Mouse (Mus musculus): ENCODE measurements around the gene Prnp.

Gene Prnp

DNA sequence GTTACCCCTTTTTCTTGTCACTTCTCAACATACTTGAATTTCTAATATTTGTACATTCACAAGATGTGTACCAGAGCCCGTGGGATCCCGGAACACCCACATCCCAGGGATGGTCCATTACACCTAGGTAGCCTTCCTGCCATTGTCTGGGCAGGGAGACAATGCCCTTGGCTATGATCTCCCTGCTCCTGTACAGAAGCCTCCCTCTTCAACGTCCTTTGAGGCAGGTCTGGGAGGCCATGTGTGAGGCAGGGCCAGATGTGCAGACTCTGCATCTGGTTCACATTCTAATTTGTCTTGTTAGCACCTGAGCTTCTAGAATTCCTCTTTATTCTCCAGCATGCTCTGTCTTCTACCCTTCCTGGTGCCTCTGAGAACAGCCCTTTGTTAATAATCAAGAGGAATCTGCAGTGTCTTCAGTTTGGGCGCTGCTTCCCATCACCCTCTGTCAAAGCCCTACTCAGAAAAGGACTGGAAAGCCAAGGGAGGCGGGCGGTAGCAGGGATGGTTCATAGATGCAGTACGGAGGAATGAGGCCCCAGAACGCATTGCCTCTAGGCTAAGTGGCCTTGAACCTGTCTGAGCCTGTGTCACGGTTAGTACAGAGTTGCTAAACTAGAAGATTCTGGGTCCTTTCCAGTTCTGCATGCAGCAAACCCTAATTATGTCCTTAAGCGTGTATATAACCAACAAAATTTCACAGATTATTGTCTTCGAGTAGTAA, 39.4 kb downstream of the Prnp start:
- DNase-seq (ENCODE audit: low spot score) = no peak

DNA sequence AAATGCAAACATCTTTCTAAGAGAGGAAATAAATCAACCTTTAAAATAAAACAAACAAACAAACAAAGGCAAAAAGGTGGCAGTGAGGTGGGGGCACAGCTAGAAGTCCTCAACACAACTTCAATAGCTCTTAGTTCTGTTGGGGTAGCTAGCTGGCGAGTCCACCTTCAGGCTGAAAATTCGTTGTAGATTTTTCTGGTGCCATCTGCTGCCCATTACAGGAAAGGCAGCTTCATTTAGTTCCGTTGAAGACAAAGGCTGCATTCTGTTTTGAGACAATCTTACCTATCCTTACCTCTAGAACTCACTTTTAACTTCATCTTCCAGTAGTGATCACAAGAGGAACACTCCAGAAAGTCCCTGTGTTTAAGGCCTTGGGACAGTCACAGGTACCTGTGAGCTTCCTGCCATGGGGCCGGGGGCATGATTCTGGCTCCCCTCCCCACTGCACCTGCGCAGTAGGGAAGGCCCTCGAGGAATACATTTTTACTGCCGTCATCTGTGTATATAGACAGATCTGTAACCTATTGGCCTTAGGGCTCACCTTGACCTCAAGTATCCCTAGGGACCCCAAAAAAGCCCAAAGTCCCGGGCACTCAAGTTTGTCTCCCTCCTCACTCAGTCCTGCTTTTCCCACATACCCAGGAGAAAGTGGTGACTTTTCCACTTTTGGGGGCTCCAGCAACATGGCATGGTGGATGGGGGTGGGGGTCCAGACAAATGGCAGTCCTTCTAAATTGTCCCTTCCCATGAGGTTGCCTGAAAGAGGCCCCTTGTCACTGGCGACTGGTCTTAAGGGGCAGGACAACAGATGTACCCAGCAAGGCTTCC, 40.3 kb downstream of the Prnp start:
- DNase-seq (ENCODE audit: low spot score) = no peak

DNA sequence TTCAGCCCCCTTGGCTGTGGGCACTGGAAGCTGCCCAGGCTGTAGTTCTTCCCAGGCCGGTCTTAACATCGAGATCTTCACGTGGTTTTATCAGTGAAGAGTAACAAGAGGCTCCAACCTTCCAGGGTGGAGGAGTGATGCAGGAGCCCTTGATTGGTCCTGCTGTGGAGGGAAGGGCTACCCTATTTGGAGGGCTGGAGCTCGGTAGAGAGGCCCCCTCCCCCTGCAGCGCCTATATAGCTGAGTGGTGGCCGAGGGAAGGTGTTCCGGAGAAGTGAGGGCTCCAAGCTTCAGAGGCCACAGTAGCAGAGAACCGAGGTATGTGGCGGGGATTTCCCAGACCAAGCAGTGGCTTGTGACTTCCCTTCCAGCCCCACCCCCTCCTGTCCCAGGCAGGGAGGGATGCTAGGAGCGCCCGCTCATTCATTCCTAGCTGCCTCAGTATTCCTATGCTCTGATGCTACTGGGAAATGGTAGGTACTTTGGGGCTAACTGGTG, 40.9 kb downstream of the Prnp start, which contains the start of gene Prnd:
Gene Prnd, plus strand, starts transcription at position 264 of the 498 bp plus-strand sequence.
- DNase-seq (ENCODE audit: low spot score) = no peak

DNA sequence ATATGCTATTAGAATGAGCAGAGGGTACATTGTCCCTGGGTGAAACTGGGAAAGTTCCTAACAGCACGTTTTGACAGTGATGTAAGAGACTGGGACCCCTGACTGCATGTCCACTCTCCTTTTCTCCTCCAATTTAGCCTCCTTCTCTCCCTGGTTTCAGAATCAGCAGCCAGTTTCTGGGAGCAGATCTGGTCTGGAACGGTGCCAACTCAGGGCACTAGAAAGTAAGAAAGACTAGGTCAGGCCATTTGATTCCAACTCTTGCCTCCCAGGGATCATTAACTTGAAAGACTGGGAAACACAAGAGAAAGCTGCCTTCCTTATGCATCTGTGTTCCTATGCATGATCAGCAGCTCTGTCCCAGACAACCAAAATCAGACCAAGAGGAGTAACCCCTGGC, 42.7 kb downstream of the Prnp start:
- DNase-seq (ENCODE audit: low spot score) = no peak

DNA sequence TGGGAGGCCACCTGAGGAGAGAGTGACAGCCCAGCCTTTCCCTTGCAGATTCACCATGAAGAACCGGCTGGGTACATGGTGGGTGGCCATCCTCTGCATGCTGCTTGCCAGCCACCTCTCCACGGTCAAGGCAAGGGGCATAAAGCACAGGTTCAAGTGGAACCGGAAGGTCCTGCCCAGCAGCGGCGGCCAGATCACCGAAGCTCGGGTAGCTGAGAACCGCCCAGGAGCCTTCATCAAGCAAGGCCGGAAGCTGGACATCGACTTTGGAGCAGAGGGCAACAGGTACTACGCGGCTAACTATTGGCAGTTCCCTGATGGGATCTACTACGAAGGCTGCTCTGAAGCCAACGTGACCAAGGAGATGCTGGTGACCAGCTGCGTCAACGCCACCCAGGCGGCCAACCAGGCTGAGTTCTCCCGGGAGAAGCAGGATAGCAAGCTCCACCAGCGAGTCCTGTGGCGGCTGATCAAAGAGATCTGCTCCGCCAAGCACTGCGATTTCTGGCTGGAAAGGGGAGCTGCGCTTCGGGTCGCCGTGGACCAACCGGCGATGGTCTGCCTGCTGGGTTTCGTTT, 43.3 kb downstream of the Prnp start:
- DNase-seq (ENCODE audit: low spot score) = no peak

DNA sequence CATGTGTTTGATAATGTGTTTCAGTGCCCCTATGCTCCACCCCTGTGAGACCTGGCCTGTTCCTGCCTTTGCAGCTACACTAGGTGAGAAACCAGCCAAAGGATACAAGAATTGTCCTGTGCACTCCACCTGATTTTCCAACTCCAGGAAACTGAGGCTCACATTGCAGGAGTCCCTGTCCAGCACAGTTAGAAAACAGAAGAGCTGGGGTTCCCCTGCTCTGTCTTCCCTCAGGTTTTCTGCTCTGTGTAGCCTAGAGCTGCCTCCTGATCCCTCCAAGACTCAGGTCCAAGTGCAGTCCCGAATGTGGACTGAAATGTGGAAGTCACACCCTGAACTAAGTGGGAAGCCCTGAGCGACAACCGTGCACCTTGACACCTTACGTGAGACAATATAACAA, 44.0 kb downstream of the Prnp start:
- no peak for DNase-seq (ENCODE audit: low spot score)

DNA sequence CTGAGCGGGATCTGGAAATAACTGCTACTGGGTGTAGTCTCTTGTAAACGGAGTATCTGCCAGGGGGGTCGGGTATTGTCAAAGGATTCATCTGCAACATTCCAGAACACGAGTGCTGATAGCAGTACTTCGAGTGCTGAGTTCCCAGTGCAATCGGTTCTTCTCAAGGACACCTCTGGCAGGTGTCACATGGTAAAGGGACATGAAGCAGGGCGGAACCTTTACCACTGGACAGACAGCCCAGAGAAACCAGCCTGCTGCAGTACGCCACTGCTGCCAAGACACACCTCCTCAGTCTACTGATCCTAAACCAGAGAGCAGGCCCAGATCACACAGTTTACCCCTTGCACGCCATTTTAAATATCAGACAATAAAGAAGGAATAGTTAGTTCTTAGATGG, 45.1 kb downstream of the Prnp start:
- DNase-seq (ENCODE audit: low spot score) = no peak

DNA sequence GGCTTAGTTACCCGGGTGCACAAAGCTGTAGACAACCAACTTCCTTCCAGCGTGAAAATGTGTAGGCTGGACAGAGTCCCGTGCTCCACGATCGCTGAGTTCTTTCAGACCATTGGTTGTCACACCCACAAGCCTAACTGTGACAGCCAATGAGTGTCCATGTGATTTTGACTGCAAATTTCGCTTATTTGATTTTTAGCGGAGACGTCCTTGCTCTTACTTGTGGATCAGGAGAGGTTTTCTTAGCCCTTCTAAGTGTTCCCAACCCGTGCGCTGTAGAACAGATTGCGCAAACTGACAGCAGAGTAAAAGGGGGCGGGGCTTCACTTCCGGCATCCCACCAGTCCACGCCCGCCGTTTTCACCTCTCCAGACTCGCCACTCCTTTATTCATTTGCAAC, 45.5 kb downstream of the Prnp start:
- DNase-seq (ENCODE audit: low spot score) = no peak

DNA sequence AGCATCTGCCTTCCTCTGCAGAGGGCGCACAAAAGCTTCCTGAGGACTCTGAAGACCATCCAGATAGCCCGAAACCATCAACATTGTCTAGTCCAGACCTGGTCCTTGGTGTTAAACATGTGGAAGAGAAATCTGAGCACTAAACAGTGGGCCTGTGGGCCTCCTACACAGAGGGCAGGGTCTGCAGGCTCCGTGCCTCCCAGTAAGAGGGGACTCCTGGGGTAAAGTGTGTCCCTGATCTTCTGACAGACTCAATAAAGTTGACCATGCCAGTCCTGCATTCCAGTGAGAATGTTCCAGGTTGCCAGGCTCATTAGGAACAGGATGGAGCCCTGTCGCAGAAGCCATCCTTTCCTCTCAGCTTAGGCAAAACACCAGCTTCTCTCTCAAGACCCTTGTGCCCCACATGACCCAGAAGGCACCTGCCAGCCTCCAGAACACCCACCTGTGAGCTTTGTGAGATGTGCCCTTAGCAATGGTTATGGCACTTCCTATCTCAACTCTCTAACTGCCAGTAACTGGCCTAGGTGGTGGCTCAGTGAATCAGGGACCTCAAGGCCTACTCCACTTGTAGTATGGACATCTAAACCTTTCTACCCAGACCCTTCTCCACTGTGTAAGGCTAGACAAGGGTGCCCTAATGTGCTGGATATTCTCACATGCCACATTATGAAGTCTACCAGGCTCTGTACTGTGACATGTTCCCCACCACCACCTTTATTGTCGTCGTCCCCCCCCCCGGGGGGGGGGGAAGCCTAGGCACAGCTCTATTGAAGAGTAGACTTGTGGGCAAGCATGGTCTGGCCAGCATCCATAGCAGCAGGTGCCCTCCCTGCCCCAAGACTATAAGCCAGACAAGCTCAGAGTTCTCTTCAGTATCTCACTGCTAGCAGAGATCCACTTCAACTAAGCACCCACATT, 46.9 kb downstream of the Prnp start:
- no peak for DNase-seq (ENCODE audit: low spot score)

DNA sequence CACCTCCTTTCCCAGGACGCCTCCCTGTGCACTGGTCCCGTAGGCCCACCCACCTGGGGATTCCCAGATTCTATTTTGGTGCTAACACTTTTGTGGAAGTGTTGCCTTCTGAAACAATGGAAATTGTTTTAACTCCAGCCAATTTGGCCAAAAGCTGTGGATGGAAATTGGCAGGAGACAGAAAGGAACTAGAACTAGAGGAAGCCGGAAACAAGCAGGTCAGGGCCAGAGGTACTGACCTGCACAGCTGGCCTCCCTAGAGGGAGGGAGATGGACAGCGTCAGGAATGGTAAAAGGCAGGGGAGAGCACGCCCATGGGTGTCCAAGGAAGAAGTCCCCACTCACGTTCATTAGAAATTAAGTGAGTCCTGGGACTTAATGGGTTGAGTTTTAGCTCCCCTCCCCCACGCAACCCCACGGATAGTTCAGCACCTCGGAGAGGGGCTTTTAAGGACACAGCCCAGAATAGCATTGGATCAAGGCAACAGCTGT, 48.0 kb downstream of the Prnp start:
- no peak for DNase-seq (ENCODE audit: low spot score)

DNA sequence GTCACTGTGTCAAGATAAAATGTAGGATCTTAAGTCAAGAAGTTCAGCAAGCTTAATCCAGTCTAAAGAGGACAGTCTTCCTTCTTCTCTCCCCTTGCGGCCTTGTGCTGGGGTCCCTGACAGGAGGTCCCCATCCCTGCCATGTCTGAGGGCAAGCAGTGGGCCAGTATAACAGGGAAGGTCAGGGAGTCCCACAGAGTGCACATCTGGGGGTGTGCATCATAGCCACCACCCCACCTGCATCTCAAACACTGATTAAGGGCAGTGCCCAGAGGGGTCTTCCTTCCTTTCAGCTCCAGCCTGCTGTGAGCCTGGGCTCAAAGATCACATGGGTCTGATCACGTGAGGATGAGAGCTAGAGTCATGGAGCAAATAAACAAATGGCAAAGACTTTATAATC, 51.9 kb downstream of the Prnp start:
- DNase-seq (ENCODE audit: low spot score) = no peak

DNA sequence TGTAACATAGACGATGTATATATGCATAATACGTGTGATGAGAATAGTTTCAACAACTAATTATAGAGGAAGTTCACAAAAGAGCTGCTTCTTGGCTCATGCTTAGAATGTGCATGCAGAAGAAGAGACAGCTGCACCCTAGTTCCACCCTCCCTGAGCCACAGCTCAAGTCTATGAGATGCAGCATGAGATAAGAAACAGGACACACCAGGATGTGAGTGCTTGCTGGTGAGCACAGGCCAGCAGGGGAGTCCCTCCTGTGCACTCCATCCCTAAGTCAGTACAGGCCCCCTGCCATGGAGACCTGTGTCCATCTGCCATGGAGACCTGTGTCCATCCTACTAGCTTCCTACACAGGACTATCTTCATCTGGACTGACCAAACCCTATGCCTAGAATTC, 60.9 kb downstream of the Prnp start:
- no peak for DNase-seq (ENCODE audit: low spot score)

DNA sequence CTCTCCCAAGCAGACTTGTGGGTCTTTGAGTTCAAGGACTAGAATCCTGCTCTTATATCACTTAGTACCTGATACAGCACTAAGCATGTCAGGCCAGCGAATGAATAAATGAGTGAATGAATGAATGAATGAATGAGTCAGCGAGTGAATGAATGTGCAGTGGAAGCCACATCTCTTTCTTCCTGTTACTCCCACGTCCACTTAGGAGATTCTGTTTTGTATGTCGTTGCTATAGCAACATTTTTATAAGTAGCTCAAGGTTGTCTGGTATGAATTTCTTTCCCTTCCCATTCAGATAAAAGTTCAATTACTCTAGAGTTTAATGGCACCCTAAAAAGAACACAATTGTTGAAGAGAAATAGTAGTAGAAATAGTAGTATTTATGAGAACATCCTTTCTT, 61.4 kb downstream of the Prnp start:
- no peak for DNase-seq (ENCODE audit: low spot score)

DNA sequence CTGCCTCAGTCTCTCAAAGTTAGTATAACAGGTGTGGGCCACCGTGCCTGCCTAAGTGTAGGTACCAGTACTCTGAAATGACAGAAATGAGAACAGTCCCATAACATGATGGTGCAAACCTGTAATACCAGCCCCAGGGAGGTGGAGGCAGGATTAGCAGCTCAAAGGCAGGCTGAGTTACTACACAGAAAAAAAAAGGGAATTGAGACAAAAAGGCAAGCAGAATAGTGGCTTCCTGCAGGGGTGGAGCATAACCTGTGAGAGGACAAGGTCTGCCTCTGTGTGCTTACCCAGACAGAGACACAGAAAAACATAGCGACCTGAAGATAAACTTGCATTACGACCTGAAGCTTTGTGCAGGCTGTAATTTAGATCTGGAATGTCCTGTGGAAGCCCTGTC, 66.9 kb downstream of the Prnp start:
- no peak for DNase-seq (ENCODE audit: low spot score)

DNA sequence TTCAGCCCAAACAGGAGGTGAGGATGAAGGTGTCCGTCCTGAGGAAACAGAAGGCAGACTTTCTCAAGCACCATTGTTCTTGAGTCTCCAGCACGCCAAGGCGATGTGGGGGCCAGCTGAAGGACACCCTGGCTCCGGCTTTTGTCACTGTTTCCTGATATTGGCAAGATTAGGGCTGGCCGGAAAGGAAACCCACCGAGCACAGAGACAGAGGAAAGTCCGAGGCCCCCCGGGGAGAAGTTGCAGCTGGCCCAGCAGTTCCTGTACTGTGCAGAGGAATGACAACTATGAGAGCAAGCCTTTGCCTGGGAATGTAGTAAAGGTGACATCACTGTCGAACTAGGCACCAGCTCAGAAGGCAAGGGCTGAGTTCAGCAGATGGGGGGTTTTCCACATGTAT, 71.1 kb downstream of the Prnp start:
- DNase-seq (ENCODE audit: low spot score) = no peak

DNA sequence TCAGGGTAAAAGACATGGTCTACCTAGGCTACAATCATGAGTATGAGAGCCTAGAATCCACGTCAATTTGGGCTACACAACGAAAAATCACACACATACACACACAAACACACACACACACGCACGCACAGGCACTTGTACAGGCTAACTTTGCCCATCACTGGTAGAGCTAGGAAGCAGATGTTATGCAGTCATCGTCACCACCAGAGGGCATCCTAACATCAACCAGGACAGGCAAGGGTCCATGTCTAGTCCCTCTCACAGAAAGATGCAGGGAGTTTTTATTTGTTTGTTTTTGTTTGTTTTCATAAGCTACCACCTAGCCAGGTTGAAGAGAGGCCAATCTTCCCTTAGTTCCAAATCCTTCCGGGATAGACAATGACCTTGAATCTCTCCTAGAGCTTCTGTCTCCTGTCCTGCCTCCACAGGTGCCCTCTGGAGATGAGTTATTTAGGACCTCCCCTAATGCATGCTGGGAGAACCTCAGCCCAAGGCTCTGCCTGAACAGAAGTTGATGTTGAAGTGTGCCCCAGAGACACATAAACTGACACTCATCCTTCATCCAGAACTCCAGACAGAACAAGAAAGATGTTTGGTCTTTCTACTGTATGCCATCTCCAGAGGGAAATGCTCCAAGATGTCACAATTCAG, 72.9 kb downstream of the Prnp start:
- DNase-seq (ENCODE audit: low spot score) = peak; percentile 31

DNA sequence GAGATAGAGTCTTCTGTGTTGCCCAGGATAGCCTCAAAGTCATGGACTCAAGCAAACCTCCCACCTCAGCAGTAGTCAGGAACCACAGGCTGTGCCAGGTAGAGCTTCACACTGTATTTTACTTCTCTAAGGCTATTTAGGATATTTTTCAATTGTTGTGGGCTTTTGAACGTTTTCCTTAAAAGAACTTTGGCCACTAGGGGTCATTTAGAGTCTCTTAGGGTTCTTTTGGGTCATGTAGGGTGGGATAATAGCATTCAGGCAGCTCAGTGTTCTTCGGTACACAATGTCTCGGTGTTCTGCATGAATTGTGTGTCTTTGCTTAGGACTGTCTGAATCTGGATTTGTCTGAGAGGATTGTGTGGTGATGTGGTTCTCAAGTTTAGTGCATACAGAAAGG, 78.2 kb downstream of the Prnp start:
- no peak for DNase-seq (ENCODE audit: low spot score)

All from ovary, postnatal 36 days (tissue).